Mouse (Mus musculus) CH12.LX (cell line): ENCODE data around the gene Vps51. TPM values are rescaled to one million over a fixed set of nuclear protein-coding genes. Genes with fewer than 3 reads are reported as not detected.

Source experiments
- DNase-seq: peaks from one replicate; pipeline ENCODE4 v3.0.0-alpha.2; 2013; ENCODE audit errors: extremely low read depth
- H3K27ac ChIP-seq: 2 replicates; pipeline ENCODE4 v1.5.1; 2012; ENCODE audit warnings: low read depth, mild to moderate bottlenecking, control low read depth, moderate library complexity; ENCODE audit not compliant: insufficient read depth
- H3K27me3 ChIP-seq: replicated peaks from 2 replicates; pipeline ENCODE3; 2012; ENCODE audit warnings: inconsistent platforms
- H3K36me3 ChIP-seq, 2 experiments: replicated peaks in 1 of 2; 2 replicates each; pipeline versions ENCODE3 to v1.6.1; 2012; ENCODE audit warnings: inconsistent platforms in 1 of 2, low read length in 1 of 2, mild to moderate bottlenecking in 1 of 2, mixed read lengths in 1 of 2, moderate library complexity in 1 of 2; ENCODE audit not compliant: control insufficient read depth in 1 of 2, insufficient read depth in 1 of 2
- H3K4me1 ChIP-seq, 2 experiments: 2 replicates each; pipeline ENCODE4 v1.6.1; 2012; ENCODE audit warnings: inconsistent platforms in 1 of 2, moderate library complexity in 1 of 2; ENCODE audit not compliant: insufficient read depth in 2 of 2, control insufficient read depth in 1 of 2
- H3K4me2 ChIP-seq: 2 replicates; pipeline ENCODE4 v1.6.1; 2012; ENCODE audit warnings: low read depth, mild to moderate bottlenecking, control low read depth; ENCODE audit not compliant: poor library complexity, insufficient read depth, severe bottlenecking
- H3K4me3 ChIP-seq, 3 experiments: fragments of 150-350 bp in 1 of 3; sonication (generic) in 1 of 3; replicated peaks in 1 of 3; 2 replicates each; pipeline versions ENCODE3 to v1.5.1; 2011 to 2012; ENCODE audit warnings: low read depth in 2 of 3, low read length in 2 of 3, mild to moderate bottlenecking in 2 of 3, moderate library complexity in 2 of 3, control low read depth in 1 of 3, improper control_type of control experiment in 1 of 3, inconsistent platforms in 1 of 3, mixed read lengths in 1 of 3; ENCODE audit not compliant: poor library complexity in 1 of 3
- H3K79me2 ChIP-seq: replicated peaks from 2 replicates; pipeline ENCODE4 v1.6.1; 2012; ENCODE audit warnings: mild to moderate bottlenecking, moderate library complexity; ENCODE audit not compliant: control insufficient read depth, poor library complexity, insufficient read depth, severe bottlenecking; ENCODE audit errors: extremely low read depth
- H3K9ac ChIP-seq: 2 replicates; pipeline ENCODE4 v1.6.1; 2012; ENCODE audit warnings: low read depth, mild to moderate bottlenecking, control low read depth, moderate library complexity; ENCODE audit not compliant: insufficient read depth
- H3K9me3 ChIP-seq: replicated peaks from 2 replicates; pipeline ENCODE3; 2012; ENCODE audit warnings: low read length, inconsistent platforms, mixed read lengths
- E2F4 ChIP-seq: IDR thresholded peaks from 2 replicates; pipeline ENCODE4 v1.6.1; 2011; ENCODE audit warnings: low read depth, low read length, improper control_type of control experiment; ENCODE audit not compliant: insufficient replicate concordance
- EP300 ChIP-seq: IDR thresholded peaks from 2 replicates; pipeline ENCODE4 v1.6.1; 2011; ENCODE audit warnings: low read length, improper control_type of control experiment
- GABPA ChIP-seq: IDR thresholded peaks from 2 replicates; pipeline ENCODE4 v1.6.1; 2012; ENCODE audit warnings: low read depth, low read length, improper control_type of control experiment, inconsistent platforms; ENCODE audit not compliant: insufficient replicate concordance
- HCFC1 ChIP-seq: IDR thresholded peaks from 2 replicates; pipeline ENCODE4 v1.6.1; 2012; ENCODE audit warnings: low read depth, mild to moderate bottlenecking, inconsistent platforms, low read length, improper control_type of control experiment
- IRF4 ChIP-seq: IDR thresholded peaks from 2 replicates; pipeline ENCODE4 v1.6.1; 2014; ENCODE audit warnings: low read depth, mild to moderate bottlenecking, inconsistent platforms, low read length, improper control_type of control experiment
- KAT2A ChIP-seq: IDR thresholded peaks from 2 replicates; pipeline ENCODE4 v1.6.1; 2012; ENCODE audit warnings: low read length, improper control_type of control experiment, inconsistent platforms; ENCODE audit not compliant: insufficient replicate concordance
- MAFK ChIP-seq: IDR thresholded peaks from 2 replicates; pipeline ENCODE4 v1.6.1; 2011; ENCODE audit warnings: low read length, improper control_type of control experiment; ENCODE audit not compliant: insufficient replicate concordance
- MAX ChIP-seq: IDR thresholded peaks from 2 replicates; pipeline ENCODE4 v1.6.1; 2011; ENCODE audit warnings: low read length, improper control_type of control experiment
- MEF2A ChIP-seq: IDR thresholded peaks from 2 replicates; pipeline ENCODE4 v1.6.1; 2014; ENCODE audit warnings: low read depth, mild to moderate bottlenecking, inconsistent platforms, low read length, improper control_type of control experiment, borderline replicate concordance
- MXI1 ChIP-seq: IDR thresholded peaks from 2 replicates; pipeline ENCODE4 v1.6.1; 2011; ENCODE audit warnings: mild to moderate bottlenecking, low read depth, low read length, improper control_type of control experiment
- NRF1 ChIP-seq: IDR thresholded peaks from 2 replicates; pipeline ENCODE4 v1.6.1; 2014; ENCODE audit warnings: low read depth, mild to moderate bottlenecking, inconsistent platforms, low read length, improper control_type of control experiment, moderate library complexity
- PAX5 ChIP-seq: IDR thresholded peaks from 2 replicates; pipeline ENCODE4 v1.6.1; 2012; ENCODE audit warnings: low read length, inconsistent platforms, mixed read lengths
- RCOR1 ChIP-seq: conservative IDR thresholded peaks from 2 replicates; pipeline ENCODE4 v1.6.1; 2012; ENCODE audit warnings: low read depth, mild to moderate bottlenecking, inconsistent platforms, low read length, improper control_type of control experiment
- SIN3A ChIP-seq: IDR thresholded peaks from 2 replicates; pipeline ENCODE4 v1.6.1; 2012; ENCODE audit warnings: low read length, improper control_type of control experiment, inconsistent platforms
- SMC3 ChIP-seq: IDR thresholded peaks from 2 replicates; pipeline ENCODE4 v1.6.1; 2011; ENCODE audit warnings: low read depth, low read length, improper control_type of control experiment
- TCF12 ChIP-seq: IDR thresholded peaks from 2 replicates; pipeline ENCODE4 v1.6.1; 2014; ENCODE audit warnings: low read depth, mild to moderate bottlenecking, inconsistent platforms, low read length, improper control_type of control experiment
- ZKSCAN1 ChIP-seq: IDR thresholded peaks from 2 replicates; pipeline ENCODE4 v1.6.1; 2012; ENCODE audit warnings: low read depth, inconsistent platforms, low read length, improper control_type of control experiment, borderline replicate concordance
- ZMIZ1 ChIP-seq: IDR thresholded peaks from 2 replicates; pipeline ENCODE4 v1.6.1; 2012; ENCODE audit warnings: low read depth, mild to moderate bottlenecking, inconsistent platforms, low read length, improper control_type of control experiment
- ZNF384 ChIP-seq: IDR thresholded peaks from 2 replicates; pipeline ENCODE4 v1.6.1; 2012; ENCODE audit warnings: low read depth, low read length, improper control_type of control experiment, inconsistent platforms
- dilution Hi-C: fragments of 300-500 bp; cut with MboI; formaldehyde crosslinking; loops from 2 replicates; pipeline ENCODE4 v1.14.3; 2020; ENCODE audit warnings: low sequenced_read_pairs; ENCODE audit not compliant: extremely low pct_unique_long_range_greater_than_20kb, extremely low pct_ligation_motif_present
- in situ Hi-C: fragments of 300-500 bp; cut with MboI; formaldehyde crosslinking; loops from 3 replicates; pipeline ENCODE4 v1.14.3; 2019; ENCODE audit warnings: low sequenced_read_pairs, low pct_ligation_motif_present, low pct_unique_long_range_greater_than_20kb, mixed read lengths
- polyA plus RNA-seq: library from polyadenylated mRNA; unstranded; fragments of >175 nt; gene quantifications from 2 replicates; pipeline ENCODE4 v1.2.1, GENCODE M21; 2012; ENCODE audit warnings: low read depth; ENCODE audit not compliant: insufficient read length
- total RNA-seq, 2 experiments: library from RNA; depleted of rRNA; stranded (reverse); fragments of 300-350 nt in 1 of 2; fragments of >200 nt in 1 of 2; gene quantifications; 2 replicates each; pipeline ENCODE4 v1.2.3; 2012 to 2014

Gene Vps51
- total and polyA plus RNA-seq, 3 experiments = 37.7 to 51.2 (median 48.2) TPM

- no peaks in the 10 kb centered on the region for H3K9me3 ChIP-seq
- no peak overlapping the region for H3K4me2 ChIP-seq
- peaks cover 12 to 49% of the 10 kb centered on the region in 2 experiments for H3K36me3 ChIP-seq
- no peak overlapping the region for H3K4me3 ChIP-seq
- in situ Hi-C loops = no loop called here
- no peak overlapping the region for H3K9ac ChIP-seq
- peaks cover 0 to 7% of the 10 kb centered on the region in 2 experiments; a peak in 2 of 4 replicates for H3K4me1 ChIP-seq
- H3K27me3 ChIP-seq = no peaks in the 10 kb centered on the region
- H3K27ac ChIP-seq = no peak overlapping the region
- TF ChIP-seq ZKSCAN1 (no peak), EP300 (no peak), GABPA (no peak), MAFK (no peak), PAX5 (no peak), SIN3A (no peak), KAT2A (no peak), NRF1 (no peak), TCF12 (no peak), RCOR1 (no peak), IRF4 (no peak), E2F4 (no peak), HCFC1 (no peak), MEF2A (no peak), SMC3 (no peak), MAX (no peak)
- dilution Hi-C loops = no loop called here
- H3K79me2 ChIP-seq = no peaks in the 10 kb centered on the region
- no peak for DNase-seq
Measured at GRCm38 (mm10) chr19:6102169-6102853, 25.3 kb upstream of the Vps51 start.

DNA sequence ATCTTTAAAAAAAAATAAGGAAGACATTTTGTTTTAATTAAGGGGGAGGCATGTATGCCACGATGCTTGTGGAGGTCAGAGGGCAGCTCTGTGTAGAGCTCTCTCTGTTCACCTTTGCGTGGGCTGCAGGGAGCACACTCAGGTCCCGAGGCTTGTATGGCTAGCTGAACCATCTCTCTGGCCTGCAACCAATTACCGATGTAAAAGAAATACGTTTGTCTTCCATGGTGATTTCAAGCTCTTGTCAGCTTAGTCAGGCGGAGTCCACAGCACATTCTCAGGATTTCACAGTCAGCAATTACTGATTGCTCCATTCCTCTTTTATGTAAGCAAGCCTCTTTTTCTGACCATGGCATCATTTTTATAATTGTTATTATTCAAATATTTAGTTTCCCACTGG is 24.2 kb upstream of the Vps51 start:
- TF ChIP-seq ZNF384 = no peak
- TF ChIP-seq ZMIZ1 = 0 out of 2 replicates have a peak, but pooled peaks have one; percentile 20
- TF ChIP-seq MXI1 = no peak
- peaks cover 12 to 50% of the 10 kb centered on the region in 2 experiments for H3K36me3 ChIP-seq
- no peak for DNase-seq
- no peaks in the 10 kb centered on the region for H3K79me2 ChIP-seq
- in situ Hi-C loops (no loop called here), dilution Hi-C loops (no loop called here)
- no peak overlapping the region for H3K4me2 ChIP-seq
- H3K9me3 ChIP-seq = no peaks in the 10 kb centered on the region
- peaks cover 0 to 7% of the 10 kb centered on the region in 2 experiments; a peak in 2 of 4 replicates for H3K4me1 ChIP-seq
- H3K4me3 ChIP-seq = no peak overlapping the region
- H3K27me3 ChIP-seq = no peaks in the 10 kb centered on the region
- H3K9ac ChIP-seq = no peak overlapping the region
- H3K27ac ChIP-seq = no peak overlapping the region
